Mouse (Mus musculus): ENCODE data around the gene Csf2rb. TPM values are rescaled to one million over a fixed set of nuclear protein-coding genes. Genes with fewer than 3 reads are reported as not detected.
A peak's percentile ranks its signal among the peaks of the same experiment; 100 is the strongest.
"Not testable (repeated sequence)": the region's sequence is repeated elsewhere in the genome, so short reads cannot be mapped to it uniquely, and the experiment has no call there.

Gene Csf2rb
- total and polyA plus RNA-seq, 3 experiments = 145 to 219 (median 178) TPM

DNA sequence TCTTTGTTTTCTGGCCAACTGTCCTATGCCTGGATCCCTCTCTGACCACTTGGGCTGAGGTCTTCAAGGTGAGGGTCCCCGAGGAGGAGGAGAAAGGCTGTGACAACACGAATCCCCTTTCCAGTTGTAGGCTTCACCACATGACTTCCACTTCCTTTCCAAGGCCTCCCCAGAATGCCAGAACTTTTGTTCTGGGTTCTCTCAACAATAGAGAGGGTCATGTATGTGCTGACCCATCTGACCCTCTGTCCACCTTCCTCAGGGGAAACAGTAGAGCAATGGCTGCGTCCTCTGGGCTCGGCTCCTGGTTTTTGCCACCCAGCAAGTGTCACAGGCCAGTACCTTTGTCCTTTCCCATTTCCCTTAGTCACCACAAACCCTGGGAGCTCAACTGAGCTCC, 14.6 kb upstream of the Csf2rb start:
- TF ChIP-seq TAL1 (conservative IDR thresholded peaks at IDR 0.05; ENCODE audit: low read depth, low read length) = no peak
- no peak for TF ChIP-seq POLR2AphosphoS5 (IDR thresholded peaks at IDR 0.05; ENCODE audit: insufficient replicate concordance, low read depth, low read length)
- TF ChIP-seq GATA1 (IDR thresholded peaks at IDR 0.05; ENCODE audit: borderline replicate concordance, low read length) = no peak
- TF ChIP-seq GATA2 (IDR thresholded peaks at IDR 0.05; ENCODE audit: borderline replicate concordance, low read depth, low read length) = no peak
- TF ChIP-seq CTCF (IDR thresholded peaks at IDR 0.05; ENCODE audit: low read depth, low read length) = no peak
- Histone ChIP-seq H3K36me3 (replicated peaks) (no peaks in the 10 kb centered on the region), H3K4me1 (ENCODE audit: insufficient read depth, low read depth, low read length) (peaks cover 68% of the 10 kb centered on the region), H3K27me3 (ENCODE audit: insufficient read depth, low read length) (peaks cover 57% of the 10 kb centered on the region), H3K4me3 (ENCODE audit: low read depth, low read length) (no peak overlapping the region), H3K9me3 (replicated peaks) (no peaks in the 10 kb centered on the region)
- ATAC-seq (ENCODE audit: extremely low read depth, insufficient number of reproducible peaks, low FRiP score, poor library complexity, severe bottlenecking) = no peak
- DNase-seq (ENCODE audit: low spot score) = no peak

DNA sequence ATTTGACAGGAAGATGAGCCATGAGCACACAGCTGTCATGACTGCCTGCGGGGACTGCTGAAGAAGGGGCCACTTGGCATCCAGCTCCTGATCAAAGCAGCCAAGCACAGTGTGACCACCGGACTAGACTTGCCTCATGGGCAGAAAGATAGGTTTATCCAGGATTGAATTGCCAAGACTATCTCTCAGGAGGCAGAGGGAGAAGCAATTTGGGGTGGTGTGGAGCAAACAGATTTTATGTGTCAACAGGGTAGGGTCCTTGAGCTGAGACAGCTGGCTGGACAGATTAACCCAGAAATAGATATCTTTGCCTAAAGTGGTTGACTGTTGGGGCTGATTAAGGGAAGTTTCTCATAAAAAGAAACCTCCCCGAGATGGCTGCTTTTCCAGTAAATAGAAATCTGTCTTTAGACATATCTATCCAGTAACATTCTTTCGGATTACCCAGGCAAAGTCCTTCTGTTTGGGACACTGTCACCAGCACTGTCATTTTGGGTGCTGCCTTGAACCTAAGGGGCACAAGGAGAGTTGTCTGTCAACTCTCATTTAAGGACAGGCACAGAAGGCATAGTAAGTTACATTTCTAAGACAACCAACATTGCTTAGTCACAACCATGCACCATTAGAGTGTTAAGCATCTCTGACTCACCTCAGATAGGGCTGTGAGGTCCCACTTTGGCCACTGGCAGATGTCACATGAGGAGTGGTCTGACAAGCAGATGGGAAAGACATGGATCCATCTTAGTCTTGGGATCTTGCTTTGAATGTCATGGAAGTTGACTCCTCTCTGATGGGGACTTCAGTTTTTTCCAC, 12.9 kb upstream of the Csf2rb start:
- TF ChIP-seq TAL1 (conservative IDR thresholded peaks at IDR 0.05; ENCODE audit: low read depth, low read length) = peak; percentile 76
- Histone ChIP-seq H3K27me3 (ENCODE audit: insufficient read depth, low read length) (peaks cover 48% of the 10 kb centered on the region), H3K4me1 (ENCODE audit: insufficient read depth, low read depth, low read length) (peaks cover 62% of the 10 kb centered on the region)
- not testable (repeated sequence) for H3K4me3 ChIP-seq (ENCODE audit: low read depth, low read length); DNase-seq (ENCODE audit: low spot score); H3K9me3 ChIP-seq (replicated peaks); H3K36me3 ChIP-seq (replicated peaks)
- peak; percentile 86 for ATAC-seq (ENCODE audit: extremely low read depth, insufficient number of reproducible peaks, low FRiP score, poor library complexity, severe bottlenecking)

DNA sequence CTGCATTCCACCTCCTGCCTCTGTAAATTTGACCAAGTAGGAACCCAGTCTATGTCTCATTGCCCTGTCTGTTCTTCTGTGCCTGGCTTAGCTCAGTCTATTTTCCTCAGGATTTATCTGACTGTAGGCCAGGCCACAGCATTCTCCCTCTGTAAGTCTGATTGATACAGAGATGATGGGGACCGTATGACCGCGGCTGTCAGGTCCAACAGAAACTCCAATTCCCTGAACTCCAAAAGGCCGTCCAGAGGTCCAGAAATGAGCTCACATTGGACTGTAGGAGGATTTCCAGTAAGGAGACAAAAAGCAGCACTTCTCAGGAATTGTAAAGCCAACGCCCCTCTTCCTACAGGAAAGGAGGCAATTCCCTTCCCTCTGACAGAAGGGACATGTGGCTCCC, 11.9 kb upstream of the Csf2rb start:
- H3K4me3 ChIP-seq (ENCODE audit: low read depth, low read length); ATAC-seq (ENCODE audit: extremely low read depth, insufficient number of reproducible peaks, low FRiP score, poor library complexity, severe bottlenecking); H3K9me3 ChIP-seq (replicated peaks); DNase-seq (ENCODE audit: low spot score); H3K36me3 ChIP-seq (replicated peaks): not testable (repeated sequence)
- Histone ChIP-seq H3K27me3 (ENCODE audit: insufficient read depth, low read length) (peaks cover 42% of the 10 kb centered on the region), H3K4me1 (ENCODE audit: insufficient read depth, low read depth, low read length) (peaks cover 61% of the 10 kb centered on the region)

DNA sequence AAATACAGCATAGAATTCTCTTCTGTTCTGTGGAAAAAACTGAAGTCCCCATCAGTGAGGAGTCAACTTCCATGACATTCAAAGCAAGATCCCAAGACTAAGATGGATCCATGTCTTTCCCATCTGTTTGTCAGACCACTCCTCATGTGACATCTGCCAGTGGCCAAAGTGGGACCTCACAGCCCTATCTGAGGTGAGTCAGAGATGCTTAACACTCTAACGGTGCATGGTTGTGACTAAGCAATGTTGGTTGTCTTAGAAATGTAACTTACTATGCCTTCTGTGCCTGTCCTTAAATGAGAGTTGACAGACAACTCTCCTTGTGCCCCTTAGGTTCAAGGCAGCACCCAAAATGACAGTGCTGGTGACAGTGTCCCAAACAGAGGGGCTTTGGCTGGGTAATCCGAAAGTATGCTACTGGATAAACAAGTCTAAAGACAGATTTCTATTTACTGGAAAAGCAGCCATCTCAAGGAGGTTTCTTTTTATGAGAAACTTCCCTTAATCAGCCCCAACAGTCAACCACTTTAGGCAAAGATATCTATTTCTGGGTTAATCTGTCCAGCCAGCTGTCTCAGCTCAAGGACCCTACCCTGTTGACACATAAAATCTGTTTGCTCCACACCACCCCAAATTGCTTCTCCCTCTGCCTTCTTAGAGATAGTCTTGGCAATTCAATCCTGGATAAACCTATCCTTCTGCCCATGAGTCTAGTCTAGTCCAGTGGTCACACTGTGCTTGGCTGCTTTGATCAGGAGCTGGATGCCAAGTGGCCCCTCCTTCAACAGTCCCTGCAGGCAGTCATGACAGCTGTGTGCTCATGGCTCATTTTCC, 7.0 kb upstream of the Csf2rb start:
- Histone ChIP-seq H3K4me1 (ENCODE audit: insufficient read depth, low read depth, low read length) (peaks cover 78% of the 10 kb centered on the region), H3K27me3 (ENCODE audit: insufficient read depth, low read length) (peaks cover 43% of the 10 kb centered on the region), H3K4me3 (ENCODE audit: low read depth, low read length) (peak overlapping the region; percentile 3; the same call in 1 of the 2 replicates)
- peak; percentile 64 for ATAC-seq (ENCODE audit: extremely low read depth, insufficient number of reproducible peaks, low FRiP score, poor library complexity, severe bottlenecking)
- H3K36me3 ChIP-seq (replicated peaks); DNase-seq (ENCODE audit: low spot score); H3K9me3 ChIP-seq (replicated peaks): not testable (repeated sequence)
- peak; percentile 33 for TF ChIP-seq TAL1 (conservative IDR thresholded peaks at IDR 0.05; ENCODE audit: low read depth, low read length)

DNA sequence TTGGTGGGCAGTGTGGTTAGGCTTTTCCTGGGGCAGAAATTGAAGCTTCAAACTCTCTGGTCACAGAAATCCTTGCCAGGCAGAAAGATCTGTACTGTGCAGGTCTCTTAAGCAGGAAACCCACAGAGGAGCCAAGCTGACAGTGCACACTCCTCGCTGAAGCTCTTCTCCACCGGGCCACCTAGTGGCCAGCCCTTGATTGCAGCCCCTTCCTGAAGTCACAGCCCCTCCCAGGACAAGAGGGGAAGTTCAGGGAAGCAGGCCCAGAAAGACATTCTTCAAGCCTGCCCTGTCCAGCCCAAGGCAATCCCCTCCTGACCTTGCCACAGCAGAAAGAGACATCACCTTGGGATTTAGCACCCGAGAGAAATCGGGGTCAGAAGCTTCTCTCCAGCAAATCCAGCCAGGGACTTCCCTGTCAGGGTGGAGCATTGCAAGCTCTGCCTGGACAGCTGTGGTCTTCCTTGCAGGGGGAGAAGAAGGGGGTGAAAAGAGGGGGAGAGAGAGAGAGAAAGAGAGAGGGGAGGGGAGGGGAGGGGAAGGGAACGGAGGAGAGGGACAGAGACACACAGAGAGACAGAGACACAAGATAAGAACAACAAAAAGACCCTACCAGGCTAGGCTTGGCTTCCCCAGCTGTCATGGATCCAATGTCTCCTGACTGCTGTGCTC, 4.6 kb upstream of the Csf2rb start:
- H3K36me3 ChIP-seq (replicated peaks) = no peaks in the 10 kb centered on the region
- peak; percentile 23 for DNase-seq (ENCODE audit: low spot score)
- TF ChIP-seq POLR2AphosphoS5 (IDR thresholded peaks at IDR 0.05; ENCODE audit: insufficient replicate concordance, low read depth, low read length) (no peak), CTCF (IDR thresholded peaks at IDR 0.05; ENCODE audit: low read depth, low read length) (peak; percentile 86)
- H3K9me3 ChIP-seq (replicated peaks) = no peaks in the 10 kb centered on the region
- H3K27me3 ChIP-seq (ENCODE audit: insufficient read depth, low read length) = peaks cover 33% of the 10 kb centered on the region
- ATAC-seq (ENCODE audit: extremely low read depth, insufficient number of reproducible peaks, low FRiP score, poor library complexity, severe bottlenecking) = no peak
- peaks cover 81% of the 10 kb centered on the region for H3K4me1 ChIP-seq (ENCODE audit: insufficient read depth, low read depth, low read length)
- H3K4me3 ChIP-seq (ENCODE audit: low read depth, low read length) = peak overlapping the region; percentile 38; the same call in 1 of the 2 replicates

DNA sequence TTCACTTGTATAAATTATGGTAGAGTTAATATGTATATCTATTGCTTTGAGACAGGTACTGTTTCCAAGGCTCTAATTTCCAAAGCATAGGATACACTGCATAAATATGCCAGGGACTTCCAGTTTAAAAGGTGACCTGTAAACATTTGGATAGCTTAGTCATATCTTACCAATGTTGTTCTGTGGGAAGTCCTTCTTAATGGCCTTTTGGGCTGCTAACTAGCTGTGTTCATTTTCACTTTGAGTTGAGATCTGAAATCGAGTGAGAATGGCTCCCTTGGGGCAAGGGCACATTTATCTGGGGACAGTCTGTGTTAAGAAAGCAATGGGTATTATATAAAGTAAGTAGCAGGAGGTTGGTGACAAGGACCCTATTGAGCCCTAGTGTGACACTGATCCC, 2.2 kb upstream of the Csf2rb start:
- DNase-seq (ENCODE audit: low spot score) (no peak), ATAC-seq (ENCODE audit: extremely low read depth, insufficient number of reproducible peaks, low FRiP score, poor library complexity, severe bottlenecking) (no peak)
- Histone ChIP-seq H3K27me3 (ENCODE audit: insufficient read depth, low read length) (peaks cover 25% of the 10 kb centered on the region), H3K9me3 (replicated peaks) (no peaks in the 10 kb centered on the region), H3K4me3 (ENCODE audit: low read depth, low read length) (peak overlapping the region; percentile 31; the same call in 1 of the 2 replicates), H3K36me3 (replicated peaks) (peaks cover 5% of the 10 kb centered on the region), H3K4me1 (ENCODE audit: insufficient read depth, low read depth, low read length) (peaks cover 87% of the 10 kb centered on the region)
- no peak for TF ChIP-seq GATA2 (IDR thresholded peaks at IDR 0.05; ENCODE audit: borderline replicate concordance, low read depth, low read length)
- TF ChIP-seq TAL1 (conservative IDR thresholded peaks at IDR 0.05; ENCODE audit: low read depth, low read length) = no peak
- TF ChIP-seq CTCF (IDR thresholded peaks at IDR 0.05; ENCODE audit: low read depth, low read length) = no peak

Data from G1E (cell line).